Mouse (Mus musculus) right cerebral cortex, postnatal 10 days (tissue): ENCODE data around the gene Cntn6.

ENCODE experiments used
- DNase-seq, 2 experiments: peaks; one replicate each; pipeline ENCODE4 v3.0.0; 2021; ENCODE audit warnings: low spot score in 2 of 2

Cntn6 gene

GRCm38 (mm10) chr6:104492490-104493431, at the start of gene Cntn6:
Cntn6 (plus strand) TSS chr6:104492790.
- peak; percentile 47 to 58 for DNase-seq

- DNase-seq = no peak
Observed at GRCm38 (mm10) chr6:104443731-104444130, 48.9 kb upstream of the Cntn6 start.

DNA sequence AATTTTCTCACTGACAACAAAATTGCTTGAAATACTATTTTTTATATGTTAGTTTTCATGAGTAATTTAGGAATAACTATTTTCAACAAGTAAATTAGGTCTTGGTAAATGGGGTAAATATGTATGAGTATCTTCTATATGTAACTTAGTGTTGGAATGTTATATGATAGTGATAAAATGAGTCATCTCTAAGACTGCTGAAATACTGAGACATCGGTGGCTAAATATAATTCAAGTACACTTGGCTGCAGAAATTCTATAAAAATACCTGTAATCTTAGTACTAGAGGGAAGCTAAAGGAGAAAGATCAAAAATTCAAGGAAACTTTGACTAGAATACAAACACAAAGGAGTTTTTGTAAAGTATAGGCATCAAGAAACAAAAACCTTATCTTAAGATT, 21.9 kb upstream of the Cntn6 start:
- no peak for DNase-seq

DNA sequence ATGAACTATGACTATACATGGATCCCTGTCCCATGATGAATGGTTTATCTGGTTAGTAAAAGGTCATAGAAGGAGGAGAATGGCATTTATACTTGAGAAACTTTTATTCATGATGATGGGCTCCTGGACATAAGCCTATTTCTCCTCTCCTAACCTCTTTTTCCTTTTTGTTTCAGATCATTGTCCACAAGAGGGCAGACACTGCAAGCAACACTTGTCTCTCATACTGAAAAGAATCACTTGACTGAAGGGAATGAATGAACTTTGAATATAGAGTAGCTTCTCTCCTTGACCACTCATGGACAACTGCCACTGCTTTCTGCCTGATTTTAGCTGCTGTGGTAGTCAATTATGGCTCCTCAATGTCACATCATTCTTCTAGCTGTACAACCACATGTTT, 13.3 kb upstream of the Cntn6 start:
- no peak for DNase-seq

GRCm38 (mm10) chr6:104493459-104493858, 869 bp downstream of the Cntn6 start:
- no peak for DNase-seq

DNA sequence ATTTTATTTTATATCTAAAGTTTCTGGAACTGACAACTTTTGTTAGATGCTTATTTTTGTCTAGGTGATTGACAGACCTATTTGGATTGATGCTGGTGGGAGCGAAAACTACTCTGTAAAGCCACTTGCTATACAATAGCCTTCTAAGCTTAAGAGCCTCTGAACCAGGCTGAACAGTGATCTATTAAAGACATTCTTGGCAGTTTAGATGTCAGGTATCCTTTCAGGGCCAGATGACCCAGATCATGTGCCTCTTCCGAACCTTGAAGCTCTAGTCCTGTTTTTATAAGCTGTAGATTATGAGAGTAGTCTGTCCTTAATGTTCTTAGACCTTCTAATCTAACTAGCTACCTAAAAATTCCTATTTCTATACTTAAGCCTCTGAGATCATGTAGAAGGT, 3.2 kb downstream of the Cntn6 start:
- no peak for DNase-seq

DNA sequence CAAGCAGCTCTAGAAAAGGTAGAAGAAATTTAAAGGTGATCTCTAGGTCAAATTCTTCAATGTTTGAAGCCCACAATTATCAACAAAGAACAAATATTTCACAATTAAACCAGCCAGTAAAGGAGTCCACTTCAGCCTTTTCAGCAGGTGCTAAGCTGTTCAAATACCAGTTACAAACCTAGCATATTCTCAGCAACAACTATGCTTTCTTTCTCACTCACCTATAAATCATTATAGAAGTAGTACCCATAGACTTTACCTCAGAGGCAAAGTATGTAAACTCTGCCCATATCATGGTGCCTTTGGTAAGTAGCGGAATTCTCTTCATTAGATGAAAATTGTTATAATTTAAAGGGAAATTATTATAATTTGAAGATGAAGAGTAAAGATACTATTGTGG, 71.4 kb downstream of the Cntn6 start:
- DNase-seq = no peak

- no peak for DNase-seq
Observed at GRCm38 (mm10) chr6:104569564-104569963, 77.0 kb downstream of the Cntn6 start.

- DNase-seq = no peak
Observed at GRCm38 (mm10) chr6:104588028-104588427, 95.4 kb downstream of the Cntn6 start.

- no peak for DNase-seq
Observed at GRCm38 (mm10) chr6:104600838-104601397, 108.3 kb downstream of the Cntn6 start.

DNA sequence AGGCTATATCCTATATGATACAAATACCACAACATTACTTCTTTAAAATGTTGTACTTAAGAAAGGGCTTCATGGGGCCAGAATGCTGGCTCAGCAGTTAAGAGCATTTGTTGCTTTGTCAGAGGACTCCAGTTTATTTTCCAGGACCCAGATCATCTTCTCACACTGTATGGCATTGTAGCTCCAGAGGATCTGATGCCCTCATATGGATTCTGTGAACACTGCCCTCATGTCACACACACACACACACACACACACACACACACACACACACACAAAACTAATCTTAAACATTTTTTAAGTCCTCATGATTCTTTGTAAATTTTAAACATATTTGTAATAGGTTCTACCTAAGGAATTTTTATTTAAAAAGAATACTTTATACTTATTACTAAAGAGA, 110.3 kb downstream of the Cntn6 start:
- DNase-seq = no peak

GRCm38 (mm10) chr6:104603371-104603770, 110.8 kb downstream of the Cntn6 start:
- peak; percentile 33 to 50 for DNase-seq

- DNase-seq = no peak
Observed at GRCm38 (mm10) chr6:104605214-104605613, 112.6 kb downstream of the Cntn6 start.

DNA sequence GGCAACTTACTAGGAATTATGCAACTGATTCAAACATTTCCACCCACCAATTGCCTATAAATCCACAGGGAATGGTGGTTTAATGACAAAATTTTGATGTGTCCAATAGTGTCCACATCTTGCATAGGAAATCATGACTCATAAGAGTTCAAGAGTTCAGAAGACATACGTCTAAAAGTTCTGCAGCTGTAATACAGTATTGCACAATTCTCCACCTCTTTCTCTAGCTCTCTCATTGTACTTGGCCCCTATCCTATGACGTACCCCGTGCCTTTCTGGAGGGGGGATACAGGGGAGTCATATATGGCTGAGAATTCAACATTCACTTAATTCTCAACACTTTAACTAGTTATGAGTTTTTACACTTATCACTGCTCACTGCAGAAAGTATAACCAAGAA, 160.9 kb downstream of the Cntn6 start:
- no peak for DNase-seq

DNA sequence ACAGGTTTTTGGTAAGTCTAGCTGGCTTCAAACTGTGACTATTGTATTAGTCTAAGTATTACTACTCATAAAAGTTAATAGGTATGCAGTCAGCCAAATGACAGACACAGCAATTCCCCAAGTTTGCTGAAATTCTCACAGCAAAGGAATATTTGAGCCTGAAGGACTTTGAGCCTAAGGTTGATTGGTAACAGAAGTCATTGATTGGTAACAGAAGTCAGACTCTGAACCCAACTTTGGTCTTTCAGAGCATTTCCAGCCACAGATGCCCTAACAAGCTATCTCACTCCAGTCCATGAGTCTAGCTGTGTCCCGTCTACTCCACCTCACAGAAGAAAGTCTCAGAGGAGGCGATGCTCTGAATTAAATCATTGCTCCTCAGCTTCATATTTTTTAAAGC, 176.1 kb downstream of the Cntn6 start:
- no peak for DNase-seq

GRCm38 (mm10) chr6:104674249-104674648, 181.7 kb downstream of the Cntn6 start:
- no peak for DNase-seq

GRCm38 (mm10) chr6:104679809-104680495, 187.4 kb downstream of the Cntn6 start:
- no peak for DNase-seq

DNA sequence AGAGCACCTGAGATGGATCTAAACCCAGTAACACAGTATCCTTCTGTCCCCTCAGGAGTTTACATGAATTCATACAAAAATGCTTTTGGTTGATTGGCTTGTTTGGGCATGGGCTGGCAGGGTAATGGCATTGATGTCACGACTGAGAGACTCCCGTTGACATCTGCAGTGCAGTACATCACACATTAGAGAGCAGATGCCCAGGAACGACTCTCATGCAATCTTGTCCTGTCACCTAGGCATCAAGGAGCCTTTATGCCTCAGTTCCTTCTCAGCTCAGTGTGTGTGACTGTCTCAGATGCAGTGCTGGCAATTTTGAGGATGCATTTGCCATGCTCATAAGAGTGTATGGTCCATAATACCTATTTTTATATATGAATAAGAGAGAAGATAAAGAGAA, 195.4 kb downstream of the Cntn6 start:
- DNase-seq = no peak

DNA sequence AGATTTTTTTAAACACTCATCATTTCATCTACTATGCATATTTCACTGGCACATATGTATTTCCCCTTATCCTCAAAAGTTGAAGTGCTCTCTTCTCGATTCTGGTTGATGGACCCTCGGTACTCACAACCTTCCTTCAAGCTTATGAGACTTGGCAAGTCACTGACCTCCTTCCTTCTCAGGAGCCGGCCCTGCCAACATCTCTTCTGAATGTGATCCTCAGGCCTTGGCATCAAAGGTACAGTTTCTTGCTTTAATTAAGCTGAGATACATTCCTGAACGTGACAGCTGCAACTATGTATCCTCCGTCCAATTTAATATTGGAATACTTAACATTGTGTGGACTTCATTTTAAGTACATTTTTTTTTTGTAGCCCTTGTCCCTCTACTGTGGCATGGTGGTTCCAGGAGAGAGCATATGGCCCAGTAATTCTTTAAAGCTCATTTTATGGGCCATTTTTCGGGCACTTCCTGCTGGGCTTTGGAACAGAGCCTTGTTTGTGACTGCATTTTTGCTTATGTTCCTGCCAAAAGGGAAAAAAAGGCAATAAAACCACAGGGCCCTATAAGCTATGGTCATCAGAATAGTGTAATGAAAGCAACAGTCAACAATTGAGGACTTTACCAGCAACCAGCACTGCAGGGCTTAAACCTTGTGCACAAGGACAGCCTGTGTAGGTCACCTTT, 196.0 kb downstream of the Cntn6 start:
- no peak for DNase-seq

- DNase-seq = no peak
Observed at GRCm38 (mm10) chr6:104728571-104728970, 236.0 kb downstream of the Cntn6 start.

DNA sequence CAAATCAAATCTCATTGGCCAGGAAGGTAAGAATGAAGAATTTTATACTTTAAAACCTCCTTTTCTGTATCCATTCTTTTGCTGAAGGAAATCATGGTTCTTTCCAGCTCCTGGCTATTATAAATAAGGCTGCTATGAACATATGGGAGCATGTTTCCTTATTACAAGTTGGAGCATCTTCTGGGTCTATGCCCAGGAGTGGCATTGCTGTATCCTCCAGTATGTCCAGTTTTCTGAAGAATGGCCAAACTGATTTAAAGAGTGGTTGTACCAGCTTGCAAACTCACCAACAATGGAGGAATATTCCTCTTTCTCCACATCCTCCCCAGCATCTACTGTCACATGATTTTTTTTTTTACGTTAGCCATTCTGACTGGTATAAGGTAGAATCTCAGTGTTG, 241.7 kb downstream of the Cntn6 start:
- no peak for DNase-seq

DNA sequence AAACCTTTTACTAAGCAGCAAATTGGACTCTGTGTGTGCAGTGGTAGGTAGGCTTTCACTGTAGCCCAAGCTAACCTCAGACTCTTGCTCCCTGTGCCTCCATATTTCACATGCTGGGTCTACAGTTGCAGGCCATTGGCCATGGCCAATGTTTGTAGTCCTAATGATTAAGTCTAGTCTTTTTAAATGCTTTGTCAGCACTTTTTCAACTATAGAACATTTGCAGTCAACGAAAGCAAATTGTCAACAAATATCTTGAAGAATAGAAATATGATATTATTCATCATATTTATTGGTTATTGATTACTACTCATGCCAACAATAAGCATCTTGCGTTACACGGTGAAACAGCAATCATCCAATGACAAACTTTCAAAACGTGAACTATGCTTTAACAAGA, 246.4 kb downstream of the Cntn6 start:
- no peak for DNase-seq
